Mouse (Mus musculus) embryonic facial prominence, embryonic 13.5 days (tissue): Measurements from ENCODE around the gene Jade1. TPM values are rescaled to one million over a fixed set of nuclear protein-coding genes. Genes with fewer than 3 reads are reported as not detected.
A peak's percentile ranks its signal among the peaks of the same experiment; 100 is the strongest.

Experiments
- ATAC-seq: fragments of 200-750 bp; cut with Nextera tagmentation; 2 replicates; pipeline ENCODE4 v1.8.0; 2017; ENCODE audit warnings: low read depth; ENCODE audit not compliant: insufficient number of reproducible peaks, insufficient read depth, low FRiP score, low TSS enrichment
- H3K27ac ChIP-seq: fragments of 300-500 bp; sonication (generic); 2 replicates; pipeline ENCODE4 v1.5.1; 2015; ENCODE audit warnings: moderate library complexity, mild to moderate bottlenecking, inconsistent platforms
- H3K27me3 ChIP-seq: fragments of 300-500 bp; sonication (generic); 2 replicates; pipeline ENCODE4 v1.6.1; 2015; ENCODE audit warnings: mild to moderate bottlenecking, inconsistent platforms
- H3K36me3 ChIP-seq: fragments of 300-500 bp; sonication (generic); 2 replicates; pipeline ENCODE4 v1.6.1; 2015; ENCODE audit warnings: mild to moderate bottlenecking, inconsistent platforms
- H3K4me1 ChIP-seq: fragments of 300-500 bp; sonication (generic); 2 replicates; pipeline ENCODE4 v1.6.1; 2015; ENCODE audit warnings: inconsistent platforms
- H3K4me2 ChIP-seq: fragments of 300-500 bp; sonication (generic); 2 replicates; pipeline ENCODE4 v1.6.1; 2015; ENCODE audit warnings: moderate library complexity, mild to moderate bottlenecking, inconsistent platforms
- H3K4me3 ChIP-seq: fragments of 300-500 bp; sonication (generic); 2 replicates; pipeline ENCODE4 v1.5.1; 2015; ENCODE audit warnings: mild to moderate bottlenecking, inconsistent platforms
- H3K9ac ChIP-seq: fragments of 300-500 bp; sonication (generic); 2 replicates; pipeline ENCODE4 v1.6.1; 2015; ENCODE audit warnings: mild to moderate bottlenecking, inconsistent platforms
- H3K9me3 ChIP-seq: fragments of 300-500 bp; sonication (generic); 2 replicates; pipeline ENCODE4 v1.6.1; 2016; ENCODE audit warnings: inconsistent platforms
- WGBS: fragments of 180-500 bp; shearing (Covaris S2); methylation state at CpG from one replicate; pipeline ENCODE4 v1.1.7; 2015; ENCODE audit warnings: mixed read lengths; 5-methylcytosine and 5-hydroxymethylcytosine counted together
- polyA plus RNA-seq: library from polyadenylated mRNA; unstranded; fragments of >200 nt; fragmentation: Nextera tagmentation; extraction: Ambion mirVana; gene quantifications from 2 replicates; pipeline ENCODE4 v1.2.1, GENCODE M21; 2015

Gene Jade1
- polyA plus RNA-seq, 1 experiment from 2014 or later = 8.7 TPM

GRCm38 (mm10) chr3:41565410-41565823 lies 9.9 kb downstream of the Jade1 start:
- Histone ChIP-seq H3K4me2 (peak overlapping the region; percentile 99), H3K27ac (peak overlapping the region; percentile 88), H3K36me3 (no peaks in the 10 kb centered on the region), H3K9ac (peak overlapping the region; percentile 79), H3K4me3 (peak overlapping the region; percentile 73), H3K4me1 (peaks cover 12% of the 10 kb centered on the region), H3K27me3 (no peaks in the 10 kb centered on the region), H3K9me3 (no peaks in the 10 kb centered on the region)
- under 1% methylated on average over 57 of the region's 61 CpGs for whole genome bisulfite sequencing
- ATAC-seq = peak; percentile 62; the same call in 1 of the 2 replicates

GRCm38 (mm10) chr3:41565955-41566354 lies 10.4 kb downstream of the Jade1 start:
- under 1% methylated on average over 26 of the region's 26 CpGs for WGBS
- peak; percentile 50 for ATAC-seq

GRCm38 (mm10) chr3:41569943-41570342 lies 14.4 kb downstream of the Jade1 start:
- 77% methylated on average over 5 of the region's 5 CpGs for WGBS
- H3K4me3 ChIP-seq = no peak overlapping the region
- no peaks in the 10 kb centered on the region for H3K36me3 ChIP-seq
- H3K27ac ChIP-seq = no peak overlapping the region
- no peak for ATAC-seq
- no peak overlapping the region for H3K4me2 ChIP-seq
- peaks cover 7% of the 10 kb centered on the region for H3K4me1 ChIP-seq
- peaks cover 3% of the 10 kb centered on the region; the same call in 1 of the 2 replicates for H3K27me3 ChIP-seq
- H3K9ac ChIP-seq = no peak overlapping the region
- H3K9me3 ChIP-seq = no peaks in the 10 kb centered on the region

More at GRCm38 (mm10) chr3:41565955-41566354, 10.4 kb downstream of the Jade1 start:
- H3K36me3 ChIP-seq = no peaks in the 10 kb centered on the region
- no peaks in the 10 kb centered on the region for H3K27me3 ChIP-seq
- H3K4me1 ChIP-seq = peaks cover 12% of the 10 kb centered on the region
- H3K27ac ChIP-seq = peak overlapping the region; percentile 88
- no peaks in the 10 kb centered on the region for H3K9me3 ChIP-seq
- H3K4me2 ChIP-seq = peak overlapping the region; percentile 99
- H3K4me3 ChIP-seq = peak overlapping the region; percentile 73
- H3K9ac ChIP-seq = peak overlapping the region; percentile 79

GRCm38 (mm10) chr3:41572131-41572530 lies 16.6 kb downstream of the Jade1 start:
- Histone ChIP-seq H3K27me3 (peaks cover 3% of the 10 kb centered on the region; the same call in 1 of the 2 replicates), H3K9ac (no peak overlapping the region), H3K4me1 (peaks cover 6% of the 10 kb centered on the region; the same call in 1 of the 2 replicates), H3K9me3 (no peaks in the 10 kb centered on the region), H3K27ac (no peak overlapping the region), H3K4me3 (no peak overlapping the region), H3K4me2 (no peak overlapping the region), H3K36me3 (no peaks in the 10 kb centered on the region)
- 76% methylated on average over 4 of the region's 4 CpGs for WGBS
- no peak for ATAC-seq

DNA sequence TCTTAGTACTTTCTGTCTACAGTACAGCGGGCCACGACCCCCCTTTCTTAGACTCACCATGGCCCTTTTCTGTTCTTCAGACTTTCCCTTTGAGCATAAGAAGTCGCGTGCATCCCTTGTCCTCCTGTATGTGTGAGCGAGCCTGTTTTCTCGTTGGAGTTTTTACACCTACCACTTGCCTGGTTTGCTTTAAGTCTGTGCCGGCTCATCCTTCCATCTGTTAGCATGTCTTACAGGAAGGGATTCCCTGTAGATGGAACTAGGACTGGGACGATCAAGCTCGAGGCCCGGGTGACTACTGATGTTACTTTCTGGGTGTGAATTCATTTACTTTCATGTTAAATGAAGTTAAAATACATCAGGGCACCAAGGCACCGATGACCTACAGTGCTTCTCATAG lies 17.4 kb downstream of the Jade1 start:
- Histone ChIP-seq H3K27ac (no peak overlapping the region), H3K4me1 (peaks cover 6% of the 10 kb centered on the region; the same call in 1 of the 2 replicates), H3K9ac (no peak overlapping the region), H3K4me3 (no peak overlapping the region), H3K27me3 (peaks cover 3% of the 10 kb centered on the region; the same call in 1 of the 2 replicates), H3K4me2 (no peak overlapping the region), H3K9me3 (no peaks in the 10 kb centered on the region), H3K36me3 (no peaks in the 10 kb centered on the region)
- ATAC-seq = no peak
- 92% methylated on average over 11 of the region's 11 CpGs for WGBS

DNA sequence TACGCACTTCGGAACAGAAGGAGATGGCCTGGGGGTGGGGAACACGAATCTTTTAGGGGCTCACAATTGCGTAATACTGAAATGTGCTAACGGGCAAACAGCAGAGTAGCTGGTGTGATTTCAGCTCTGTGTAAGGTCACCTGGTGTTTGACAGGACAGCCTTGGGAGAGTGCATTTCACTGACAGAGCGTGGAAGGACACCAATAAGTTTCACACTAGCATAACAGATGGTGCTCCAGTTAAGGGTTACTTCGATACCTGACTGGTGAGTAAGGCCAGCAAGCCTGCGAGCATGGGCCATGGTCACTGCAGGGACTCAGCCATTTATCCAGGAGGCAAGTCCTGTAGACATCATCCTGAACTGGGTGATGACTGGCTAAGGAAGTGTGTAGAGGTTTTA lies 18.7 kb downstream of the Jade1 start:
- no peak for ATAC-seq
- no peak overlapping the region for H3K27ac ChIP-seq
- H3K9ac ChIP-seq = no peak overlapping the region
- peaks cover 6% of the 10 kb centered on the region; the same call in 1 of the 2 replicates for H3K4me1 ChIP-seq
- peaks cover 3% of the 10 kb centered on the region; the same call in 1 of the 2 replicates for H3K27me3 ChIP-seq
- no peaks in the 10 kb centered on the region for H3K36me3 ChIP-seq
- no peaks in the 10 kb centered on the region for H3K9me3 ChIP-seq
- H3K4me3 ChIP-seq = no peak overlapping the region
- no peak overlapping the region for H3K4me2 ChIP-seq
- 65% methylated on average over 8 of the region's 8 CpGs for WGBS

DNA sequence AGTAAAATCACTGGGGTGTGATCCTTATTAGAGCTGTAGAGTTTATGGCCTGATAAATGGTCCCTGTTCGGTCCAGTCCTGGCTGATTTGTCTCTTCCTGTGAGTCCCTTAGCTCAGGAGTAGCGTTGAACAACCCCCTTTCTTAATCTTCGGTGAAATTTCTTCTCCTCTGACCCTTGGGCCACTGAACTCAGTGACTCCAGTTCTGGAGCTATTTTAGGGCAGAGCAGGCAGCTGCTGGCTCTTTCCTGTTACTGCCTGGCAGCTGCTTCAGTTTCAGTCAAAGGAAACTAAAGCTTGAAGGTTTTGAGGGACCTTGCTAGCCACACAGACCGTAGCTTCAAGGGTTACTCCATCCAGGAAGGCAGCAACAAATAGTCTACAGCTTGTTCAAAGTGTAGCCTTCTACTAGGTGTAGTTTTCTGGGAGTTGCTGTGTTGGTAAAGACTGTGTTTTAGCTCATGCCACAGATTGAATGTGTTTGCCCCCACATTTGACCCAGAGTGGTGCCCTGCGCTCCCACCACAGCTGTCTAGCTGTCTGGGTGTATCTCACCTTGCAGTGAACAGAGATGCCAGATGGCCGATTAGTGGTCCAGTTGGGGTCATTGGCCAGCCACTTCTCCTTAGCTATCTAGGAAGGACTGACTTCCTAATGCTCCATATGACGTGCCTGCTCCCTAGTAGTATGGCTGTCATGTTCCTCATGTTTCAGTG lies 19.3 kb downstream of the Jade1 start:
- no peak overlapping the region for H3K9ac ChIP-seq
- peaks cover 6% of the 10 kb centered on the region; the same call in 1 of the 2 replicates for H3K4me1 ChIP-seq
- WGBS = 43% methylated on average over 7 of the region's 7 CpGs
- ATAC-seq = no peak
- H3K27me3 ChIP-seq = peaks cover 3% of the 10 kb centered on the region; the same call in 1 of the 2 replicates
- no peak overlapping the region for H3K4me3 ChIP-seq
- H3K36me3 ChIP-seq = no peaks in the 10 kb centered on the region
- no peaks in the 10 kb centered on the region for H3K9me3 ChIP-seq
- H3K4me2 ChIP-seq = no peak overlapping the region
- no peak overlapping the region for H3K27ac ChIP-seq

GRCm38 (mm10) chr3:41575971-41576370 lies 20.4 kb downstream of the Jade1 start:
- 73% methylated on average over 5 of the region's 5 CpGs for WGBS
- peaks cover 15% of the 10 kb centered on the region for H3K4me1 ChIP-seq
- H3K27me3 ChIP-seq = peaks cover 3% of the 10 kb centered on the region; the same call in 1 of the 2 replicates
- ATAC-seq = no peak
- no peak overlapping the region for H3K4me3 ChIP-seq
- H3K4me2 ChIP-seq = no peak overlapping the region
- no peak overlapping the region for H3K27ac ChIP-seq
- no peak overlapping the region for H3K9ac ChIP-seq
- no peaks in the 10 kb centered on the region for H3K9me3 ChIP-seq
- H3K36me3 ChIP-seq = no peaks in the 10 kb centered on the region

GRCm38 (mm10) chr3:41577240-41577639 lies 21.7 kb downstream of the Jade1 start:
- H3K27ac ChIP-seq = no peak overlapping the region
- no peak overlapping the region for H3K4me3 ChIP-seq
- peaks cover 26% of the 10 kb centered on the region for H3K4me1 ChIP-seq
- no peaks in the 10 kb centered on the region for H3K36me3 ChIP-seq
- WGBS = 82% methylated on average over 2 of the region's 2 CpGs
- H3K9me3 ChIP-seq = no peaks in the 10 kb centered on the region
- H3K4me2 ChIP-seq = no peak overlapping the region
- no peak overlapping the region for H3K9ac ChIP-seq
- no peaks in the 10 kb centered on the region for H3K27me3 ChIP-seq
- no peak for ATAC-seq

GRCm38 (mm10) chr3:41579873-41580272 lies 24.3 kb downstream of the Jade1 start:
- H3K36me3 ChIP-seq = no peaks in the 10 kb centered on the region
- H3K27me3 ChIP-seq = no peaks in the 10 kb centered on the region
- no peak overlapping the region for H3K4me3 ChIP-seq
- H3K4me1 ChIP-seq = peaks cover 24% of the 10 kb centered on the region
- no peak for ATAC-seq
- no peak overlapping the region for H3K9ac ChIP-seq
- WGBS = 46% methylated on average over 4 of the region's 4 CpGs
- no peak overlapping the region for H3K27ac ChIP-seq
- H3K4me2 ChIP-seq = no peak overlapping the region
- H3K9me3 ChIP-seq = no peaks in the 10 kb centered on the region

DNA sequence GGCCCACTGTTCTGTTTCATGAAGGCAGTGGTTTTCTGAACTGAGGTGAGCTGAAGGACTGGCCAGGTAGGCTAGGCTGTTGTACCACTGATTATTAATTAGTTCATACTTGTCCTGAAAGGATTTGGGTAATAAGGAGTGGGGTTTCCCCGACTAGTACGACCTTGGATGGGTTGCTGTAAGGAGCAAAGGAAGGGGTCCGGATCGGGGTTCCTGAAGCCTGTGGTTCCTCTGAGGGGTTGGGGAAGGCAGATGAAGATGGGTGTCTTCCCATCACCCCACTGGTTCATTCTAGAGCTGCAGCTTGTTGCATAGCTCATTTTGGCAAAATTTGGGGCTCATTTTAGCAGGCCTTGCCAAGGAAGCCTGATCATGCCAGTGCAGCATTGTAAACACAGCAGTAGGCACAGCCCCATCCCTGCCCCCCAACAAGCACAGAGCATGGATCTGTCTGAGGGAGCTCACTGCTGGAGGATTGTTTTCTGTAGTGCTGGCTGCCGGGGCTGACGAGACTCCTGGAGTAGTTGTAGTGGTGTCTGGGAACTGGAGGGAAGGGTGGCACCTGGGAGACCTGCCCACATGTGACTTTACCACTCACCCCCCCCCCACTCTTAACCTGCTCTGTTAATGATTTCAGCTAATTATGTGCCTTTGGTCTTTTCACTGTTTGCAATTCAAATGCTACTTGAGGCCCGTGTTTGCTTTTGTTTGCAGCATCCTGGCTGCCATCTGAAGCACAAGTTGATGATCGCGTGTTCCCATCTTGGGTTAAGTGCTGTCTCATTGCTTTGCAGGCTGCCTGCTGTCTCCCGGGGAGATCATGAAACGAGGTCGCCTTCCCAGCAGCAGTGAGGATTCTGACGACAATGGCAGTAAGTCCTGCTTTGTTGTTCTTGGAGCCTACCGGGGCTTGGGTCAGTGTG lies 25.1 kb downstream of the Jade1 start:
- 53% methylated on average over 14 of the region's 14 CpGs for WGBS
- H3K4me3 ChIP-seq = no peak overlapping the region
- no peak for ATAC-seq
- no peaks in the 10 kb centered on the region for H3K36me3 ChIP-seq
- H3K27me3 ChIP-seq = no peaks in the 10 kb centered on the region
- H3K9me3 ChIP-seq = no peaks in the 10 kb centered on the region
- H3K4me1 ChIP-seq = peaks cover 20% of the 10 kb centered on the region
- no peak overlapping the region for H3K27ac ChIP-seq
- H3K4me2 ChIP-seq = no peak overlapping the region
- H3K9ac ChIP-seq = no peak overlapping the region
